Mouse (Mus musculus) lung, embryonic 16.5 days (tissue): ENCODE measurements at regions not wholly inside any gene's neighbourhood (a gene's known extent, or its start where the extent isn't known, plus 50 kb on each side); places are given as distances from the start of the nearest gene placed in this dataset.
A peak's percentile ranks its signal among the peaks of the same experiment; 100 is the strongest.

Experiments used
- ATAC-seq: fragments of 200-750 bp; cut with Nextera tagmentation; 2 replicates; pipeline ENCODE4 v1.8.0; 2017; ENCODE audit warnings: low read depth, mild to moderate bottlenecking, moderate library complexity
- H3K27ac ChIP-seq: fragments of 300-500 bp; sonication (generic); 2 replicates; pipeline ENCODE4 v1.5.1; 2014; ENCODE audit warnings: mild to moderate bottlenecking, control low read depth, low read length
- H3K27me3 ChIP-seq: fragments of 300-500 bp; sonication (generic); 2 replicates; pipeline ENCODE4 v1.6.1; 2014; ENCODE audit warnings: low read depth, low read length, mixed read lengths; ENCODE audit not compliant: control insufficient read depth, insufficient read depth
- H3K36me3 ChIP-seq: fragments of 300-500 bp; sonication (generic); 2 replicates; pipeline ENCODE4 v1.6.1; 2014; ENCODE audit warnings: low read length; ENCODE audit not compliant: control insufficient read depth, insufficient read depth
- H3K4me1 ChIP-seq: fragments of 300-500 bp; sonication (generic); replicated peaks from 2 replicates; pipeline ENCODE4 v1.6.1; 2014; ENCODE audit warnings: low read length, mixed read lengths; ENCODE audit not compliant: control insufficient read depth, insufficient read depth
- H3K4me2 ChIP-seq: fragments of 300-500 bp; sonication (generic); 2 replicates; pipeline ENCODE4 v1.6.1; 2014; ENCODE audit warnings: low read depth, low read length, control low read depth
- H3K4me3 ChIP-seq: fragments of 300-500 bp; sonication (generic); 2 replicates; pipeline ENCODE4 v1.5.1; 2014; ENCODE audit warnings: mild to moderate bottlenecking, low read length, control low read depth
- H3K9ac ChIP-seq: fragments of 300-500 bp; sonication (generic); 2 replicates; pipeline ENCODE4 v1.6.1; 2014; ENCODE audit warnings: low read length, control low read depth
- H3K9me3 ChIP-seq: fragments of 300-500 bp; sonication (generic); 2 replicates; pipeline ENCODE4 v1.6.1; 2016; ENCODE audit warnings: low read length; ENCODE audit not compliant: control insufficient read depth
- WGBS: fragments of 180-500 bp; shearing (Covaris S2); extraction: QIAGEN DNeasy Blood & Tissue Kit; methylation state at CpG from one replicate; pipeline ENCODE4 v1.1.7; 2014; 5-methylcytosine and 5-hydroxymethylcytosine counted together

GRCm38 (mm10) chr12:13140636-13141035 lies 108.4 kb downstream of the Ddx1 start:
- no peak for ATAC-seq

GRCm38 (mm10) chr12:13139189-13139588 lies 109.8 kb downstream of the Ddx1 start:
- Histone ChIP-seq H3K9ac (no peak overlapping the region), H3K27me3 (no peaks in the 10 kb centered on the region), H3K9me3 (no peaks in the 10 kb centered on the region), H3K4me1 (peaks cover 5% of the 10 kb centered on the region), H3K27ac (no peak overlapping the region), H3K4me2 (no peak overlapping the region), H3K4me3 (no peak overlapping the region), H3K36me3 (no peaks in the 10 kb centered on the region)
- WGBS: 53% methylated on average over 5 of the region's 5 CpGs
- ATAC-seq: 0 out of 2 replicates have a peak, but pooled peaks have one; percentile 46

More at GRCm38 (mm10) chr12:13140636-13141035, 108.4 kb downstream of the Ddx1 start:
- Histone ChIP-seq H3K9me3 (no peaks in the 10 kb centered on the region), H3K4me3 (no peak overlapping the region), H3K9ac (no peak overlapping the region), H3K27ac (no peak overlapping the region), H3K27me3 (no peaks in the 10 kb centered on the region), H3K4me2 (no peak overlapping the region), H3K36me3 (no peaks in the 10 kb centered on the region), H3K4me1 (peaks cover 15% of the 10 kb centered on the region)
- WGBS: 56% methylated on average over 6 of the region's 6 CpGs

- H3K4me3 ChIP-seq: no peak overlapping the region
- no peak for ATAC-seq
- H3K9ac ChIP-seq: no peak overlapping the region
- no peaks in the 10 kb centered on the region for H3K9me3 ChIP-seq
- 77% methylated on average over 7 of the region's 10 CpGs for WGBS
- no peak overlapping the region for H3K27ac ChIP-seq
- H3K36me3 ChIP-seq: no peaks in the 10 kb centered on the region
- H3K27me3 ChIP-seq: no peaks in the 10 kb centered on the region
- peaks cover 8% of the 10 kb centered on the region for H3K4me1 ChIP-seq
- H3K4me2 ChIP-seq: no peak overlapping the region
Measured at GRCm38 (mm10) chr12:13134168-13134567, 114.8 kb downstream of the Ddx1 start.

GRCm38 (mm10) chr12:13129677-13130082 lies 119.3 kb downstream of the Ddx1 start:
- Histone ChIP-seq H3K27ac (no peak overlapping the region), H3K4me2 (no peak overlapping the region), H3K9me3 (no peaks in the 10 kb centered on the region), H3K9ac (no peak overlapping the region), H3K36me3 (no peaks in the 10 kb centered on the region), H3K4me3 (no peak overlapping the region), H3K27me3 (no peaks in the 10 kb centered on the region), H3K4me1 (peaks cover 6% of the 10 kb centered on the region; the same call in 1 of the 2 replicates)
- peak; percentile 84 for ATAC-seq
- WGBS: 47% methylated on average over 8 of the region's 8 CpGs

- no peak overlapping the region for H3K4me2 ChIP-seq
- no peaks in the 10 kb centered on the region for H3K36me3 ChIP-seq
- no peaks in the 10 kb centered on the region for H3K27me3 ChIP-seq
- no peak overlapping the region for H3K9ac ChIP-seq
- ATAC-seq: no peak
- peaks cover 6% of the 10 kb centered on the region; the same call in 1 of the 2 replicates for H3K4me1 ChIP-seq
- WGBS: 40% methylated on average over 11 of the region's 11 CpGs
- no peak overlapping the region for H3K4me3 ChIP-seq
- H3K9me3 ChIP-seq: no peaks in the 10 kb centered on the region
- H3K27ac ChIP-seq: no peak overlapping the region
Measured at GRCm38 (mm10) chr12:13127407-13127806, 121.6 kb downstream of the Ddx1 start.

- ATAC-seq: no peak
- Histone ChIP-seq H3K9me3 (no peaks in the 10 kb centered on the region), H3K36me3 (no peaks in the 10 kb centered on the region), H3K4me3 (no peak overlapping the region), H3K27me3 (no peaks in the 10 kb centered on the region), H3K27ac (no peak overlapping the region), H3K4me2 (no peak overlapping the region), H3K9ac (no peak overlapping the region), H3K4me1 (peaks cover 23% of the 10 kb centered on the region)
- WGBS: 100% methylated on average over 1 of the region's 1 CpGs
Measured at GRCm38 (mm10) chr12:13125054-13125453, 124.0 kb downstream of the Ddx1 start.

- Histone ChIP-seq H3K36me3 (no peaks in the 10 kb centered on the region), H3K4me1 (peaks cover 25% of the 10 kb centered on the region), H3K9ac (no peak overlapping the region), H3K4me3 (no peak overlapping the region), H3K9me3 (no peaks in the 10 kb centered on the region), H3K4me2 (no peak overlapping the region), H3K27ac (no peak overlapping the region), H3K27me3 (no peaks in the 10 kb centered on the region)
- WGBS: 33% methylated on average over 9 of the region's 9 CpGs
- peak; percentile 70 for ATAC-seq
Measured at GRCm38 (mm10) chr12:13122282-13122681, 126.7 kb downstream of the Ddx1 start.

GRCm38 (mm10) chr12:13120581-13120980 lies 128.4 kb downstream of the Ddx1 start:
- peak; percentile 39 for ATAC-seq
- no peaks in the 10 kb centered on the region for H3K27me3 ChIP-seq
- no peak overlapping the region for H3K4me3 ChIP-seq
- no peak overlapping the region for H3K27ac ChIP-seq
- H3K4me1 ChIP-seq: peaks cover 25% of the 10 kb centered on the region
- no peak overlapping the region for H3K9ac ChIP-seq
- no peak overlapping the region for H3K4me2 ChIP-seq
- no peaks in the 10 kb centered on the region for H3K9me3 ChIP-seq
- 22% methylated on average over 7 of the region's 7 CpGs for WGBS
- no peaks in the 10 kb centered on the region for H3K36me3 ChIP-seq

- H3K27ac ChIP-seq: no peak overlapping the region
- H3K36me3 ChIP-seq: no peaks in the 10 kb centered on the region
- H3K4me3 ChIP-seq: no peak overlapping the region
- WGBS: 52% methylated on average over 3 of the region's 3 CpGs
- H3K9me3 ChIP-seq: no peaks in the 10 kb centered on the region
- no peaks in the 10 kb centered on the region for H3K27me3 ChIP-seq
- H3K4me2 ChIP-seq: no peak overlapping the region
- H3K9ac ChIP-seq: no peak overlapping the region
- H3K4me1 ChIP-seq: peaks cover 29% of the 10 kb centered on the region
- ATAC-seq: peak; percentile 63; the same call in 1 of the 2 replicates
Measured at GRCm38 (mm10) chr12:13119653-13120052, 129.4 kb downstream of the Ddx1 start.

- no peak overlapping the region for H3K27ac ChIP-seq
- no peak overlapping the region for H3K9ac ChIP-seq
- no peaks in the 10 kb centered on the region for H3K27me3 ChIP-seq
- no peak overlapping the region for H3K4me2 ChIP-seq
- H3K4me3 ChIP-seq: no peak overlapping the region
- WGBS: 48% methylated on average over 9 of the region's 9 CpGs
- H3K36me3 ChIP-seq: no peaks in the 10 kb centered on the region
- ATAC-seq: no peak
- H3K4me1 ChIP-seq: peaks cover 32% of the 10 kb centered on the region
- H3K9me3 ChIP-seq: no peaks in the 10 kb centered on the region
Measured at GRCm38 (mm10) chr12:13118026-13118425, 131.0 kb downstream of the Ddx1 start.
